Mouse (Mus musculus) embryonic facial prominence, embryonic 10.5 days (tissue): ENCODE measurements around the gene Fbxo36. TPM values are rescaled to one million over a fixed set of nuclear protein-coding genes. Genes with fewer than 3 reads are reported as not detected.
A peak's percentile ranks its signal among the peaks of the same experiment; 100 is the strongest.

Source experiments
- DNase-seq: peaks from one replicate; pipeline ENCODE4 v3.0.0-alpha.2; 2017; ENCODE audit warnings: low spot score
- H3K27ac ChIP-seq: fragments of 300-500 bp; sonication (generic); replicated peaks from 2 replicates; pipeline ENCODE4 v1.5.1; 2016; ENCODE audit warnings: mild to moderate bottlenecking
- H3K27me3 ChIP-seq: fragments of 300-500 bp; sonication (generic); replicated peaks from 2 replicates; pipeline ENCODE4 v1.6.1; 2016; ENCODE audit warnings: low read depth, mild to moderate bottlenecking; ENCODE audit not compliant: poor library complexity, severe bottlenecking
- H3K36me3 ChIP-seq: fragments of 300-500 bp; sonication (generic); replicated peaks from 2 replicates; pipeline ENCODE4 v1.6.1; 2016; ENCODE audit warnings: mild to moderate bottlenecking, moderate library complexity
- H3K4me1 ChIP-seq: fragments of 300-500 bp; sonication (generic); 2 replicates; pipeline ENCODE4 v1.6.1; 2016
- H3K4me3 ChIP-seq: fragments of 300-500 bp; sonication (generic); 2 replicates; pipeline ENCODE4 v1.5.1; 2016; ENCODE audit warnings: mild to moderate bottlenecking, moderate library complexity
- H3K9me3 ChIP-seq: fragments of 300-500 bp; sonication (generic); 2 replicates; pipeline ENCODE4 v1.6.1; 2016; ENCODE audit warnings: mild to moderate bottlenecking
- WGBS: fragments of 180-500 bp; shearing (Covaris S2); methylation state at CpG from one replicate; pipeline ENCODE4 v1.1.7; 2016; 5-methylcytosine and 5-hydroxymethylcytosine counted together
- polyA plus RNA-seq: library from polyadenylated mRNA; unstranded; fragments of >200 nt; fragmentation: Nextera tagmentation; extraction: Ambion mirVana; gene quantifications from 2 replicates; pipeline ENCODE4 v1.2.1, GENCODE M21; 2016

The Fbxo36 gene
- polyA plus RNA-seq, 1 experiment from 2014 or later = 9.5 TPM

DNA sequence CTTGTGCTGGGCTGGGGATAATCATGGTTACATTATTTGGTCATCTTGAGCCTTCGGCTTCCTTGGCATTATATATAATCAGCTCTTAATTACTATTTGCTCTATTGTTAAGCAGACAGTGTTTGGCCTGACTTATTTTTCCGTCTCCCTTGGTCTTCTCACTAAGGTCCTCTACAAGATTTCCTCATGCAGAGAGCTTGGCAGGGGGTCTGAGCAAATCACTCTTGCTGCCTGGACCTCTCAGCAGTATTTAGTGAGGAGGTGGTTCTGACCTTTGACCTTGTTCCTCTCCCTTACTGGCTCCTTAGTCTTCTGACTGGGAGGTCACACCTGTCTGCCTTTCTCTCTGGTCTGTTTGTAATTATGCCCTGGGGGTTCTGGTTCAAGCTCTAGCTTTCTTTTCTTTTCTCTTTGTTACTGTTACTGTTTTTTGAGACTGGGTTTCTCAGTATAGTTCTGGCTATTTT, 42.5 kb downstream of the Fbxo36 start:
- H3K36me3 ChIP-seq = no peaks in the 10 kb centered on the region
- no peaks in the 10 kb centered on the region for H3K27me3 ChIP-seq
- no peak for DNase-seq
- peaks cover 11% of the 10 kb centered on the region for H3K4me1 ChIP-seq
- H3K9me3 ChIP-seq = no peaks in the 10 kb centered on the region
- H3K27ac ChIP-seq = no peak overlapping the region
- H3K4me3 ChIP-seq = no peak overlapping the region
- 28% methylated on average over 2 of the region's 2 CpGs for WGBS

- no peak overlapping the region for H3K4me3 ChIP-seq
- H3K27me3 ChIP-seq = no peaks in the 10 kb centered on the region
- no peak for DNase-seq
- H3K4me1 ChIP-seq = peaks cover 11% of the 10 kb centered on the region
- H3K27ac ChIP-seq = no peak overlapping the region
- H3K9me3 ChIP-seq = no peaks in the 10 kb centered on the region
- WGBS = 89% methylated on average over 4 of the region's 4 CpGs
- H3K36me3 ChIP-seq = no peaks in the 10 kb centered on the region
Measured at GRCm38 (mm10) chr1:84882937-84883336, 43.3 kb downstream of the Fbxo36 start.

DNA sequence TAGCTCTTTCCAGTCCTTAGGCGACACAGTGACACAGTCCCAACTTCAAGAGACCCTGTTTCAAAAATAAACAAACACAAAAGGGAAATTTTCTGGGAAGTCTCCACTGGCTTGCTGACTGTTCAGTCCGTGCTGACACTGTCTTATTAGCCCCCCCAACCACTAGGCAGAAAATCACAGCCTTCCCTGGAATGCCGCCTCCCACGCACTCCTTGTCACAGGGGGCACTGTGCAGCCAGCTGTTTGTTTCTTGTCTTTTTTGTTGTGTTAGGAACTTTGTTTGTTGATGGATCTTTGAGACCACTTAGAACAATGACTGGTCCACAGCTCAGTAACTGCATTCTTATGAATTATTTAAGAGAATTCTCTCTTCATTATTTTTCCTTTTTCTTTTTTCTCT, 44.2 kb downstream of the Fbxo36 start:
- 70% methylated on average over 4 of the region's 4 CpGs for WGBS
- Histone ChIP-seq H3K4me3 (no peak overlapping the region), H3K9me3 (no peaks in the 10 kb centered on the region), H3K4me1 (peaks cover 11% of the 10 kb centered on the region), H3K27ac (no peak overlapping the region), H3K27me3 (no peaks in the 10 kb centered on the region), H3K36me3 (no peaks in the 10 kb centered on the region)
- no peak for DNase-seq

GRCm38 (mm10) chr1:84885174-84885573, 45.5 kb downstream of the Fbxo36 start:
- no peaks in the 10 kb centered on the region for H3K9me3 ChIP-seq
- 86% methylated on average over 3 of the region's 3 CpGs for WGBS
- no peak for DNase-seq
- H3K4me3 ChIP-seq = no peak overlapping the region
- peaks cover 17% of the 10 kb centered on the region for H3K4me1 ChIP-seq
- no peaks in the 10 kb centered on the region for H3K27me3 ChIP-seq
- no peaks in the 10 kb centered on the region for H3K36me3 ChIP-seq
- no peak overlapping the region for H3K27ac ChIP-seq

DNA sequence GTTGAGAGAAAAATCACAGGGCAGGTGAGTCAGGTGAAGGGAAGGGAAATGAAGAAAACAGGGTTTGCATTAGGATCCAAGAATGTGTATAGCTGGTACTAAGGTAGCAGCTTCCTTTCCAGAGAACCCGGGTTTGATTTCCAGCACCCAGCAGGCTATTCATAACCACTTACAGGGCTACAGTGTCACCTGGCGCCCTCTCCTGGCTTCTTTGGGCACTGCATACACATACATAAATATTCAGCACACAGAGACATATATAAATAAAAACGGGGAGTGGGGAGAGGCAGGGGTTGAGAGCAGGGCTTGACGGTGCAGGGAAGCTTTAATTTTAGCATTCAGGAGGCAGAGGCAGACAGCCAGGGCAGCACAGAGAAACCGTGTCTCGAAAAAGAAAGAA, 46.3 kb downstream of the Fbxo36 start:
- Histone ChIP-seq H3K4me3 (no peak overlapping the region), H3K9me3 (no peaks in the 10 kb centered on the region), H3K36me3 (no peaks in the 10 kb centered on the region), H3K4me1 (peaks cover 17% of the 10 kb centered on the region), H3K27ac (no peak overlapping the region), H3K27me3 (no peaks in the 10 kb centered on the region)
- DNase-seq = no peak
- WGBS = 91% methylated on average over 6 of the region's 6 CpGs

DNA sequence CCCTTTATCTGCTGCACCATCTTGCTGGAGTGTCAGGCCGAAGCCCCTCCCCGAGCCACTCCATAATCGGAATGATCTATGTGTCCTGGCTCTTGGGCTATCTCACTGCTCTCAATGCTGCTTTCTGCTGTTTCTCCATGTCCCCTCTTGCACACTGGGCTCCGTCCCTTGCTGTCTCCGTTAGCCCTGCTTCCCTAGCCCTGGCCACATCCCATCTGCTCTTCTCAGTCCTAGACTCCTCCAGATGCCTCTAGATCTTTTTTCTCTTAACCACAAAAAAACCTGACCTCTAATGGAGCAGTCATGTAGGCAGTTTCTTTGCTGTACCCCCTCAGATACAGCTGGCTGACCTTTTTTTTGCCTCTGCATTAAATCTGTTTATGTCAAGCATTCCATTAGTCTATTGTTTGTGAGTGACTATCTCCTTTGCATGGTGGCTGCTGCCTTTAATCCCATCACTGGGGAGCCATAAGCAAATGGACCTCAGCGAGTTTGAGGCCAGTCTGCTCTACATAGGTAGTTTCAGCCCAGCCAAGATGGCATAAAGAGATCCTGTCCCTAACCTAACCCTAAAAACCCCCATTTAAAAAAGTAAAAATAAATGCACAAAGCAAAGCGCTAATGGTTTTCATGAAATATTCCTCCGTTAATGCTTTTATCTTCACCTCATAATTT, 49.8 kb downstream of the Fbxo36 start:
- peak overlapping the region; percentile 35 for H3K27ac ChIP-seq
- H3K9me3 ChIP-seq = no peaks in the 10 kb centered on the region
- no peaks in the 10 kb centered on the region for H3K36me3 ChIP-seq
- no peak for DNase-seq
- no peaks in the 10 kb centered on the region for H3K27me3 ChIP-seq
- H3K4me1 ChIP-seq = peaks cover 6% of the 10 kb centered on the region
- H3K4me3 ChIP-seq = no peak overlapping the region
- 54% methylated on average over 8 of the region's 8 CpGs for WGBS

DNA sequence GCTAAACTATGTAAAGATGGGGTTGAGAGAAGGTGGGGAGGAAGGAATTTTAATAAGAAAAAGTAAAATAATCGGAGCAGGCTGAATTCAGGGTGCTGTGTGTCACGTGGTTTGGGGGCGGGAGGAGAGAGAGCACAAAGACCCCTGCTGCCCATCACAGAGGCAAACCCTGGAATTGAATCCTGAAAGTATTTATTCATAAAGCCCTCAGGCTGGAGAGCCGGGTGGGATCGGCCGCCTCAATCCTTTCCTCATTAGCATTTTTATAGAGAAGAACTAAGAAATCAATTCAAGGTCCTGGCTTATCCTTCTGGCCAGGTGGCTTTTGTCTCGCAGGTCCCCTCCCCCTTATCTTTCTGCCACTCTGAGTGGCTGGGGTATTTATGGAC, 50.4 kb downstream of the Fbxo36 start:
- Histone ChIP-seq H3K4me1 (peaks cover 6% of the 10 kb centered on the region), H3K27me3 (no peaks in the 10 kb centered on the region), H3K9me3 (no peaks in the 10 kb centered on the region), H3K36me3 (no peaks in the 10 kb centered on the region), H3K27ac (peak overlapping the region; percentile 35; the same call in 1 of the 2 replicates), H3K4me3 (no peak overlapping the region)
- peak; percentile 37 for DNase-seq
- WGBS = 17% methylated on average over 7 of the region's 7 CpGs

DNA sequence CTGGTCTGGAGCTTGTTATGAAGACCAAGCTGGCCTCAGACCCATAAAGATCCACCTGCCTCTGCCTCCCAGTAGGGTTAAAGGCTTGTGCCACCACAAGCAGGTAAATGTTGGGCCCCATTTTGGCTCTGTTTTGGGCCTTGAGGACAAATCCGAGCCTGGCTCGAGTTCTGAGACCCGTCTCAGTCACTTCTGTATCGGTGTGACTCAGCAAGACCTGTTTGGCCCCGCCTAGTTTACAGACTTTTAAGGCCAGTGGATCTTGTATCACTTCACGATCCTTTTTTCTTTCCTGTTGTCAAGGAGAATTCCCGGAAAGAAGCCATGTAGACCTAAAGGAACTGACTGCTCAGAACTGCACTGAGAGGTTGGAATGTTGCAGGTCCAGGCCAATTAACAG, 50.9 kb downstream of the Fbxo36 start:
- Histone ChIP-seq H3K27ac (no peak overlapping the region), H3K9me3 (no peaks in the 10 kb centered on the region), H3K27me3 (no peaks in the 10 kb centered on the region), H3K4me1 (peaks cover 6% of the 10 kb centered on the region), H3K36me3 (no peaks in the 10 kb centered on the region), H3K4me3 (no peak overlapping the region)
- DNase-seq = no peak
- 74% methylated on average over 7 of the region's 7 CpGs for WGBS

DNA sequence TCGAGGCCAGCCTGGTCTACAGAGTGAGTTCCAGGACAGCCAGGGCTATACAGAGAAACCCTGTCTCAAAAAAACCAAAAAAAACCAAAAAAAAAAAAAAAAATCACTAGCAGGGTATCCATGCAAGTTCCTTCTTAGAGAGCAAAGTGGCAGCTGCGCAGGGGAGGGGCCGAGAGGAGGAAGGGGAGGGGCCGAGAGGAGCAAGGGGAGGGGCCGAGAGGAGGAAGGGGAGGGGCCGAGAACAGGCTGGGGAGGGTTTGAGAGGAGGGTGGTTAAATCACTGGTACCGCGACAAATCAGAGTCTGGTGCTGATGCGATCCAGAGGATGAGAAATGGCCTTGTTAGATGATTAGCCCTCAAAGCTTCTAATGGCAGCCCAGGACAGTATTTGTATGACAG, 52.1 kb downstream of the Fbxo36 start:
- 91% methylated on average over 9 of the region's 9 CpGs for WGBS
- Histone ChIP-seq H3K27me3 (no peaks in the 10 kb centered on the region), H3K27ac (no peak overlapping the region), H3K4me1 (peaks cover 6% of the 10 kb centered on the region), H3K36me3 (no peaks in the 10 kb centered on the region), H3K4me3 (no peak overlapping the region), H3K9me3 (no peaks in the 10 kb centered on the region)
- no peak for DNase-seq

DNA sequence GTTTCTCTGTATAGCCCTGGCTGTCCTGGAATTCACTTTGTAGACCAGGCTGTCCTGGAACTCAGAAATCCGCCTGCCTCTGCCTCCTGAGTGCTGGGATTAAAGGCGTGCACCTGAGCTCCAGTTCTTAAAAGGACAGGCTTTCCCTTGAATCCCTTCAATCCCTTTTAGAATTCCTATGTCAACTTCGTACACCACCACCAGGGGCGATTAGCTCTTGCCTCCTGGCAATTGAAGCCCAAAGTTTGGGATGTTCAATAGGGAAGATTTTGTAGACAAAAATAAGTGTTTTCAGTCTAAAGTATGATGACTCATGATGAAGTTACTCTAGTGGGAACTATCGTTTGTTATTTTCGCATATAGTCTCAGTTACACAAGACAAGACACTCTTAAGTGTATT, 57.7 kb downstream of the Fbxo36 start:
- no peak for DNase-seq
- 87% methylated on average over 6 of the region's 6 CpGs for WGBS
- Histone ChIP-seq H3K4me3 (no peak overlapping the region), H3K27ac (no peak overlapping the region), H3K36me3 (no peaks in the 10 kb centered on the region), H3K27me3 (no peaks in the 10 kb centered on the region), H3K9me3 (no peaks in the 10 kb centered on the region), H3K4me1 (no peaks in the 10 kb centered on the region)

- Histone ChIP-seq H3K4me1 (no peaks in the 10 kb centered on the region), H3K27ac (no peak overlapping the region), H3K9me3 (no peaks in the 10 kb centered on the region), H3K4me3 (no peak overlapping the region), H3K27me3 (no peaks in the 10 kb centered on the region), H3K36me3 (no peaks in the 10 kb centered on the region)
- DNase-seq = no peak
- WGBS = 92% methylated on average over 6 of the region's 6 CpGs
Measured at GRCm38 (mm10) chr1:84899156-84899555, 59.5 kb downstream of the Fbxo36 start.

DNA sequence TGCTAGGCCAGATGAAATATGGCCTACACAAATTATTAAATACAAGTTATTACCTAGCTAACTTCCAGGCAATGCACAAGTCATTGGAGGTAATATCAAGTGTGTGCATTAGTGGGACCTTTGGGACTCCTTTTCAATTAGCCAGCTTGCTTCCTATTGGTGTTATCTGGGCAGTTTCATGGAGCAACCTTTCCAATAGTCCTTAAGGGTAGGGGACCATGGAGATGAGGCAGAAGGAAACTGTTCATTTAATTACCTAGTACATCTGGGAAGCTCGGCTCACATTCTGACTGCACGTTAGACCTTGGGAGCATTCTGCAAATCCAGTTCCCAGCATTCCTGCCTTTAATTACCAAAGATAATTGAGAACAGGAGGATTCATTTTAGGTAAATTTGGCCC, 64.8 kb downstream of the Fbxo36 start:
- 0 out of 2 replicates have a peak, but pooled peaks cover 3% of the 10 kb centered on the region for H3K4me1 ChIP-seq
- no peaks in the 10 kb centered on the region for H3K9me3 ChIP-seq
- no peaks in the 10 kb centered on the region for H3K27me3 ChIP-seq
- 62% methylated on average over 2 of the region's 2 CpGs for WGBS
- no peaks in the 10 kb centered on the region for H3K36me3 ChIP-seq
- no peak overlapping the region for H3K27ac ChIP-seq
- DNase-seq = no peak
- H3K4me3 ChIP-seq = no peak overlapping the region

DNA sequence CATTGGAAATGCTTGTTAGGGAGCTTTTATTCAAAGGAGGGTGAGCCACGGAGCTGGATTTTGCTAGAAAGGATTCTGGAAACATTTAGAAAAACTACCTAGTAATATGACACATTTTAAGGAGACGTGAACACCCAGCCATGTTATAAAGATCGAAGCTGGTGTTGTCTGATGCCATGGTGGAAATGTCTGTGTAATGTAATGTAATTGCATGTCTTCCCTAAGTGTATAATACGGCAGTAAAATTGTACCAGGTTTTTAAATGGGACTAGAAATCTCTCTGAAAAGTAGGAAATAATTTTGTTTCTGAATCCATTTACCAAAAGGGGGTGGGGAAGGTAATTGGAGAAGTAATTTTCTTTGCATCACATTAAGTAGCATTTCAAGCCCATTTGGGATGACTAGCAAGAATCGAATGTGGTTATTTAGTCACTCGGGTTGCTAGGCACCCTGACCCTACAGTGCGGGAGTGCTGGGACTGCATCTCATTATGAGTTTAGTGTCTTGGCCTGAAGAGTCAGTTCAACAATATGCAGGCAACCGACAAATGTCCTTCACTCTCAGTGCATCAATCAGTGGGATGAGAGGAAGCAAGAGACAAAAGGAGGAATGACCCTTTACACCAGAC, 70.7 kb downstream of the Fbxo36 start:
- WGBS = 76% methylated on average over 8 of the region's 8 CpGs
- H3K4me3 ChIP-seq = no peak overlapping the region
- no peaks in the 10 kb centered on the region for H3K36me3 ChIP-seq
- no peaks in the 10 kb centered on the region for H3K27me3 ChIP-seq
- no peaks in the 10 kb centered on the region for H3K9me3 ChIP-seq
- no peak overlapping the region for H3K27ac ChIP-seq
- H3K4me1 ChIP-seq = peaks cover 9% of the 10 kb centered on the region
- DNase-seq = no peak
